Mouse (Mus musculus) hindbrain, embryonic 15.5 days (tissue): ENCODE measurements around the gene Pex14. TPM values are rescaled to one million over a fixed set of nuclear protein-coding genes. Genes with fewer than 3 reads are reported as not detected.
A peak's percentile ranks its signal among the peaks of the same experiment; 100 is the strongest.

Experiments
- ATAC-seq: fragments of 200-750 bp; cut with Nextera tagmentation; 2 replicates; pipeline ENCODE4 v1.8.0; 2017; ENCODE audit warnings: low read depth, moderate number of reproducible peaks, moderate TSS enrichment; ENCODE audit not compliant: low FRiP score
- H3K27ac ChIP-seq: fragments of 300-500 bp; sonication (generic); replicated peaks from 2 replicates; pipeline ENCODE4 v1.5.1; 2015; ENCODE audit warnings: mild to moderate bottlenecking, inconsistent platforms
- H3K27me3 ChIP-seq: fragments of 300-500 bp; sonication (generic); 2 replicates; pipeline ENCODE4 v1.6.1; 2015; ENCODE audit warnings: control low read depth, inconsistent platforms
- H3K36me3 ChIP-seq: fragments of 300-500 bp; sonication (generic); 2 replicates; pipeline ENCODE4 v1.6.1; 2015; ENCODE audit warnings: control low read depth, inconsistent platforms
- H3K4me1 ChIP-seq: fragments of 300-500 bp; sonication (generic); replicated peaks from 2 replicates; pipeline ENCODE4 v1.6.1; 2015; ENCODE audit warnings: control low read depth, inconsistent platforms
- H3K4me2 ChIP-seq: fragments of 300-500 bp; sonication (generic); 2 replicates; pipeline ENCODE4 v1.6.1; 2015; ENCODE audit warnings: moderate library complexity, mild to moderate bottlenecking, inconsistent platforms
- H3K4me3 ChIP-seq: fragments of 300-500 bp; sonication (generic); 2 replicates; pipeline ENCODE4 v1.5.1; 2015; ENCODE audit warnings: mild to moderate bottlenecking, inconsistent platforms
- H3K9ac ChIP-seq: fragments of 300-500 bp; sonication (generic); 2 replicates; pipeline ENCODE4 v1.6.1; 2015; ENCODE audit warnings: inconsistent platforms
- H3K9me3 ChIP-seq: fragments of 300-500 bp; sonication (generic); 2 replicates; pipeline ENCODE4 v1.6.1; 2016; ENCODE audit warnings: control low read depth, inconsistent platforms
- WGBS: fragments of 180-500 bp; shearing (Covaris S2); methylation state at CpG from one replicate; pipeline ENCODE4 v1.1.7; 2015; 5-methylcytosine and 5-hydroxymethylcytosine counted together
- polyA plus RNA-seq: library from polyadenylated mRNA; unstranded; fragments of >200 nt; fragmentation: Nextera tagmentation; extraction: Ambion mirVana; gene quantifications from 2 replicates; pipeline ENCODE4 v1.2.1, GENCODE M21; 2015

The Pex14 gene
- polyA plus RNA-seq, 1 experiment from 2014 or later: 61.9 TPM

- Histone ChIP-seq H3K4me3 (no peak overlapping the region), H3K27me3 (peaks cover 30% of the 10 kb centered on the region), H3K9ac (no peak overlapping the region), H3K4me1 (peaks cover 33% of the 10 kb centered on the region), H3K9me3 (no peaks in the 10 kb centered on the region), H3K27ac (no peak overlapping the region), H3K36me3 (no peaks in the 10 kb centered on the region), H3K4me2 (no peak overlapping the region)
- ATAC-seq: no peak
- 81% methylated on average over 14 of the region's 14 CpGs for WGBS
Observed at GRCm38 (mm10) chr4:148955131-148955813, 144.4 kb downstream of the Pex14 start.

- 6% methylated on average over 66 of the region's 69 CpGs for WGBS
- H3K27me3 ChIP-seq: peaks cover 44% of the 10 kb centered on the region
- H3K9ac ChIP-seq: peak overlapping the region; percentile 47
- ATAC-seq: peak; percentile 55; the same call in 1 of the 2 replicates
- peak overlapping the region; percentile 85 for H3K4me2 ChIP-seq
- no peak overlapping the region for H3K27ac ChIP-seq
- H3K36me3 ChIP-seq: no peaks in the 10 kb centered on the region
- H3K9me3 ChIP-seq: no peaks in the 10 kb centered on the region
- H3K4me3 ChIP-seq: peak overlapping the region; percentile 43
- H3K4me1 ChIP-seq: peaks cover 37% of the 10 kb centered on the region
Observed at GRCm38 (mm10) chr4:148952328-148953222, 147.1 kb downstream of the Pex14 start.

- 0 out of 2 replicates have a peak, but pooled peaks have one; percentile 19 for ATAC-seq
- Histone ChIP-seq H3K27ac (0 out of 2 replicates have a peak overlapping the region, but pooled peaks have one; percentile 11), H3K4me1 (peaks cover 37% of the 10 kb centered on the region), H3K9ac (peak overlapping the region; percentile 47), H3K36me3 (no peaks in the 10 kb centered on the region), H3K4me2 (peak overlapping the region; percentile 85), H3K9me3 (no peaks in the 10 kb centered on the region), H3K4me3 (peak overlapping the region; percentile 43), H3K27me3 (peaks cover 44% of the 10 kb centered on the region)
- 4% methylated on average over 41 of the region's 44 CpGs for WGBS
Observed at GRCm38 (mm10) chr4:148951821-148952291, 147.8 kb downstream of the Pex14 start.

- Histone ChIP-seq H3K36me3 (no peaks in the 10 kb centered on the region), H3K4me3 (peak overlapping the region; percentile 43), H3K9ac (peak overlapping the region; percentile 47; the same call in 1 of the 2 replicates), H3K27ac (peak overlapping the region; percentile 44; the same call in 1 of the 2 replicates), H3K4me1 (peaks cover 37% of the 10 kb centered on the region), H3K9me3 (no peaks in the 10 kb centered on the region), H3K27me3 (peaks cover 44% of the 10 kb centered on the region), H3K4me2 (peak overlapping the region; percentile 85)
- ATAC-seq: peak; percentile 13; the same call in 1 of the 2 replicates
- WGBS: 26% methylated on average over 25 of the region's 25 CpGs
Observed at GRCm38 (mm10) chr4:148950932-148951650, 148.6 kb downstream of the Pex14 start.

GRCm38 (mm10) chr4:148950487-148950886 is 149.2 kb downstream of the Pex14 start:
- Histone ChIP-seq H3K27me3 (peaks cover 44% of the 10 kb centered on the region), H3K4me1 (peaks cover 37% of the 10 kb centered on the region), H3K9ac (no peak overlapping the region), H3K9me3 (no peaks in the 10 kb centered on the region), H3K4me3 (no peak overlapping the region), H3K27ac (0 out of 2 replicates have a peak overlapping the region, but pooled peaks have one; percentile 44), H3K4me2 (no peak overlapping the region), H3K36me3 (no peaks in the 10 kb centered on the region)
- ATAC-seq: no peak
- WGBS: 66% methylated on average over 6 of the region's 6 CpGs

GRCm38 (mm10) chr4:148947833-148948388 is 151.8 kb downstream of the Pex14 start:
- H3K4me2 ChIP-seq: no peak overlapping the region
- no peak overlapping the region for H3K27ac ChIP-seq
- no peak overlapping the region for H3K4me3 ChIP-seq
- H3K27me3 ChIP-seq: peaks cover 40% of the 10 kb centered on the region
- H3K9ac ChIP-seq: no peak overlapping the region
- no peak for ATAC-seq
- 62% methylated on average over 10 of the region's 10 CpGs for WGBS
- no peaks in the 10 kb centered on the region for H3K9me3 ChIP-seq
- no peaks in the 10 kb centered on the region for H3K36me3 ChIP-seq
- H3K4me1 ChIP-seq: peaks cover 31% of the 10 kb centered on the region

GRCm38 (mm10) chr4:148946071-148946470 is 153.6 kb downstream of the Pex14 start:
- Histone ChIP-seq H3K9me3 (no peaks in the 10 kb centered on the region), H3K27me3 (peaks cover 31% of the 10 kb centered on the region), H3K4me1 (peaks cover 17% of the 10 kb centered on the region), H3K9ac (no peak overlapping the region), H3K4me2 (no peak overlapping the region), H3K36me3 (no peaks in the 10 kb centered on the region), H3K4me3 (no peak overlapping the region), H3K27ac (no peak overlapping the region)
- ATAC-seq: no peak
- 90% methylated on average over 8 of the region's 8 CpGs for WGBS

GRCm38 (mm10) chr4:148945476-148945881 is 154.2 kb downstream of the Pex14 start:
- Histone ChIP-seq H3K4me3 (no peak overlapping the region), H3K9me3 (no peaks in the 10 kb centered on the region), H3K27ac (no peak overlapping the region), H3K4me1 (peaks cover 17% of the 10 kb centered on the region), H3K36me3 (no peaks in the 10 kb centered on the region), H3K4me2 (no peak overlapping the region), H3K9ac (no peak overlapping the region), H3K27me3 (peaks cover 26% of the 10 kb centered on the region)
- ATAC-seq: no peak
- 64% methylated on average over 4 of the region's 4 CpGs for WGBS

- peaks cover 23% of the 10 kb centered on the region; the same call in 1 of the 2 replicates for H3K27me3 ChIP-seq
- H3K4me3 ChIP-seq: no peak overlapping the region
- H3K9me3 ChIP-seq: no peaks in the 10 kb centered on the region
- WGBS: 42% methylated on average over 5 of the region's 5 CpGs
- no peaks in the 10 kb centered on the region for H3K36me3 ChIP-seq
- H3K4me2 ChIP-seq: no peak overlapping the region
- ATAC-seq: no peak
- no peak overlapping the region for H3K27ac ChIP-seq
- no peak overlapping the region for H3K9ac ChIP-seq
- peaks cover 19% of the 10 kb centered on the region for H3K4me1 ChIP-seq
Observed at GRCm38 (mm10) chr4:148943099-148943498, 156.6 kb downstream of the Pex14 start.

- H3K9ac ChIP-seq: 0 out of 2 replicates have a peak overlapping the region, but pooled peaks have one; percentile 0
- no peak for ATAC-seq
- WGBS: 32% methylated on average over 11 of the region's 11 CpGs
Observed at GRCm38 (mm10) chr4:148941321-148941720, 158.4 kb downstream of the Pex14 start.

GRCm38 (mm10) chr4:148940674-148941211 is 158.9 kb downstream of the Pex14 start:
- H3K9ac ChIP-seq: peak overlapping the region; percentile 15; the same call in 1 of the 2 replicates
- H3K4me3 ChIP-seq: 0 out of 2 replicates have a peak overlapping the region, but pooled peaks have one; percentile 11
- H3K4me2 ChIP-seq: peak overlapping the region; percentile 42
- H3K36me3 ChIP-seq: no peaks in the 10 kb centered on the region
- H3K9me3 ChIP-seq: no peaks in the 10 kb centered on the region
- peaks cover 19% of the 10 kb centered on the region for H3K4me1 ChIP-seq
- WGBS: 5% methylated on average over 25 of the region's 25 CpGs
- H3K27ac ChIP-seq: peak overlapping the region; percentile 23
- H3K27me3 ChIP-seq: peaks cover 26% of the 10 kb centered on the region; the same call in 1 of the 2 replicates
- peak; percentile 87 for ATAC-seq

More at GRCm38 (mm10) chr4:148941321-148941720, 158.4 kb downstream of the Pex14 start:
- Histone ChIP-seq H3K36me3 (no peaks in the 10 kb centered on the region), H3K4me1 (peaks cover 19% of the 10 kb centered on the region), H3K27me3 (peaks cover 26% of the 10 kb centered on the region; the same call in 1 of the 2 replicates), H3K4me2 (peak overlapping the region; percentile 42; the same call in 1 of the 2 replicates), H3K9me3 (no peaks in the 10 kb centered on the region), H3K4me3 (no peak overlapping the region), H3K27ac (peak overlapping the region; percentile 23; the same call in 1 of the 2 replicates)
